Mouse (Mus musculus) cerebellum, adult 11 months (tissue): ENCODE measurements around the gene Rhag.

Source experiments
- DNase-seq: peaks from one replicate; pipeline ENCODE4 v3.0.0; 2022

The Rhag gene

GRCm38 (mm10) chr17:40810934-40811333 lies at the start of gene Rhag:
Gene Rhag, plus strand, starts transcription at chr17:40811126.
- DNase-seq = no peak

- no peak for DNase-seq
These were observed 47.3 kb upstream of the Rhag start for GRCm38 (mm10) chr17:40763662-40764061.

- DNase-seq = no peak
These were observed 43.8 kb upstream of the Rhag start for GRCm38 (mm10) chr17:40767120-40767519.

GRCm38 (mm10) chr17:40789877-40790276 lies 21.0 kb upstream of the Rhag start:
- no peak for DNase-seq

GRCm38 (mm10) chr17:40793921-40794854 lies 16.7 kb upstream of the Rhag start:
- DNase-seq = no peak

- no peak for DNase-seq
These were observed 8.1 kb upstream of the Rhag start for GRCm38 (mm10) chr17:40802707-40803340.

GRCm38 (mm10) chr17:40806550-40806949 lies 4.4 kb upstream of the Rhag start:
- DNase-seq = no peak

- no peak for DNase-seq
These were observed 3.9 kb upstream of the Rhag start, which contains the start of gene Crisp2 for GRCm38 (mm10) chr17:40806953-40807572. Gene Crisp2, minus strand, starts transcription at chr17:40807003.

- no peak for DNase-seq
These were observed 2.9 kb upstream of the Rhag start for GRCm38 (mm10) chr17:40808071-40808470.

GRCm38 (mm10) chr17:40811560-40811959 lies 634 bp downstream of the Rhag start:
- DNase-seq = no peak

- DNase-seq = no peak
These were observed 1.3 kb downstream of the Rhag start for GRCm38 (mm10) chr17:40812259-40812658.

GRCm38 (mm10) chr17:40817340-40817943 lies 6.5 kb downstream of the Rhag start:
- no peak for DNase-seq

GRCm38 (mm10) chr17:40821477-40821876 lies 10.6 kb downstream of the Rhag start:
- DNase-seq = no peak

- no peak for DNase-seq
These were observed 12.9 kb downstream of the Rhag start for GRCm38 (mm10) chr17:40823817-40824216.

- DNase-seq = no peak
These were observed 13.6 kb downstream of the Rhag start for GRCm38 (mm10) chr17:40824549-40824948.

GRCm38 (mm10) chr17:40831870-40832269 lies 20.9 kb downstream of the Rhag start:
- no peak for DNase-seq

GRCm38 (mm10) chr17:40837308-40837707 lies 26.4 kb downstream of the Rhag start:
- DNase-seq = no peak

GRCm38 (mm10) chr17:40855065-40855464 lies 44.1 kb downstream of the Rhag start:
- DNase-seq = no peak

GRCm38 (mm10) chr17:40868952-40869747 lies 58.2 kb downstream of the Rhag start:
- DNase-seq = no peak

GRCm38 (mm10) chr17:40872626-40873025 lies 61.7 kb downstream of the Rhag start:
- DNase-seq = no peak

- no peak for DNase-seq
These were observed 62.7 kb downstream of the Rhag start for GRCm38 (mm10) chr17:40873582-40874011.

- no peak for DNase-seq
These were observed 63.8 kb downstream of the Rhag start for GRCm38 (mm10) chr17:40874701-40875100.
